Mouse (Mus musculus): ENCODE data around the gene Gpx3. TPM values are rescaled to one million over a fixed set of nuclear protein-coding genes. Genes with fewer than 3 reads are reported as not detected.

Gene Gpx3
- polyA plus RNA-seq, 1 experiment from 2014 or later: 202 TPM

DNA sequence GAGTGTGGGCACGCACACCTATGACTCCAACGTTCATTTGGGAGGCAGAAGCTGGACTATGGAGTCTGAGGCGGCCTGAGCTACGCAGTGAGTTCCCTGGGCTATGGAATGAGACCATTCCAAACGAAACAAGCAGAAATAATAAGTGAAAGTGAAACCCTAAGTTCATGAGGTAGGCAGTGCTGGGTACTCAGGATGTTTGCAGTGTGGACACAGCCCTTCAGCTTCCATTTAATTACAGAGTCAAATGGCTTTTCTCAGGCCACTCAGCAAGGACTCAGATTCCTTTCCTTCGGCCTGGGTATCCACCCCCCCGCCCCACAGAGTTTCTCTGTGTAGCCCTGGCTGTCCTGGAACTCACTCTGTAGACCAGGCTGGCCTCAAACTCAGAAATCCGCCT lies 27.5 kb downstream of the Gpx3 start:
- Histone ChIP-seq H3K36me3 (ENCODE audit: control insufficient read depth, insufficient read depth, low read length) (peaks cover 25% of the 10 kb centered on the region), H3K27ac (ENCODE audit: low read length) (no peak overlapping the region), H3K9ac (ENCODE audit: low read length) (no peak overlapping the region), H3K4me2 (ENCODE audit: low read depth, low read length) (no peak overlapping the region), H3K27me3 (ENCODE audit: control insufficient read depth, insufficient read depth, low read depth, low read length) (no peaks in the 10 kb centered on the region), H3K4me1 (replicated peaks; ENCODE audit: control insufficient read depth, insufficient read depth, low read length) (no peaks in the 10 kb centered on the region), H3K9me3 (ENCODE audit: control insufficient read depth, low read length) (no peaks in the 10 kb centered on the region), H3K4me3 (ENCODE audit: low read length) (no peak overlapping the region)
- WGBS: 77% methylated on average over 8 of the region's 8 CpGs
- ATAC-seq (ENCODE audit: low read depth): peak; percentile 18; the same call in 1 of the 2 replicates

DNA sequence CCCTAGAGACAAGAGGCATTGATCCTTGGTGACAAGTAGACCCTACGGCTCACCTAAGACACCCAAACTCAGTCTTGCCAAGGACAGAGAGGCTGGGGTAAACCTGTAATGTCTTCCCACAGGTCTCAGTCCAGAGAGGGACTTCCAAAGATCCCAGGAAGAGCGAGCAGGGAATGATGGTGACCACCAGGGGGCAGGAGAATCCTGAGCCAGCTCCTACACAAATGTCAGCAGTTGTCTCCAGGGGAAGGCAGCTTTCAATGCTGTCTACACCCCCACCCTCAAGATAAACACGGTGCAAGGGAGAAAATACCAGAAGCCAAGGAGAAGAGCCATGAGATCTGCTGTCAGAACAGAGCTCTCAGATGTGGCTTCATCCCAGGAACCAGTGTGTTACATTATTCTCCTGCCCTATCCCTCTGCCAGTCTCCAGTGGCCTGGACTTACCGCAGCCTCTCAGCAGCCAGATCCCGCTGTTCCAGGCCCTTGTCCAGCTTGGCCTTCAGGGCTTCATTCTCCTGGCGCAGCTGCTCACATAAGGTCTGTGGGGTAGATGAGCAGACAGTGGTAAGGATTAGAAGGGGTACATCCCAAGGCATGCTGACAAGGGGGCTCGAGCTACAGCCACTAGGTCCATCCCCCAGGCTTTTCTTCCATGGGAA lies 28.2 kb downstream of the Gpx3 start:
- Histone ChIP-seq H3K27ac (ENCODE audit: low read length) (no peak overlapping the region), H3K9ac (ENCODE audit: low read length) (no peak overlapping the region), H3K27me3 (ENCODE audit: control insufficient read depth, insufficient read depth, low read depth, low read length) (no peaks in the 10 kb centered on the region), H3K4me3 (ENCODE audit: low read length) (no peak overlapping the region), H3K9me3 (ENCODE audit: control insufficient read depth, low read length) (no peaks in the 10 kb centered on the region), H3K36me3 (ENCODE audit: control insufficient read depth, insufficient read depth, low read length) (peaks cover 25% of the 10 kb centered on the region), H3K4me2 (ENCODE audit: low read depth, low read length) (no peak overlapping the region), H3K4me1 (replicated peaks; ENCODE audit: control insufficient read depth, insufficient read depth, low read length) (no peaks in the 10 kb centered on the region)
- 0 out of 2 replicates have a peak, but pooled peaks have one; percentile 13 for ATAC-seq (ENCODE audit: low read depth)
- 62% methylated on average over 7 of the region's 7 CpGs for WGBS

DNA sequence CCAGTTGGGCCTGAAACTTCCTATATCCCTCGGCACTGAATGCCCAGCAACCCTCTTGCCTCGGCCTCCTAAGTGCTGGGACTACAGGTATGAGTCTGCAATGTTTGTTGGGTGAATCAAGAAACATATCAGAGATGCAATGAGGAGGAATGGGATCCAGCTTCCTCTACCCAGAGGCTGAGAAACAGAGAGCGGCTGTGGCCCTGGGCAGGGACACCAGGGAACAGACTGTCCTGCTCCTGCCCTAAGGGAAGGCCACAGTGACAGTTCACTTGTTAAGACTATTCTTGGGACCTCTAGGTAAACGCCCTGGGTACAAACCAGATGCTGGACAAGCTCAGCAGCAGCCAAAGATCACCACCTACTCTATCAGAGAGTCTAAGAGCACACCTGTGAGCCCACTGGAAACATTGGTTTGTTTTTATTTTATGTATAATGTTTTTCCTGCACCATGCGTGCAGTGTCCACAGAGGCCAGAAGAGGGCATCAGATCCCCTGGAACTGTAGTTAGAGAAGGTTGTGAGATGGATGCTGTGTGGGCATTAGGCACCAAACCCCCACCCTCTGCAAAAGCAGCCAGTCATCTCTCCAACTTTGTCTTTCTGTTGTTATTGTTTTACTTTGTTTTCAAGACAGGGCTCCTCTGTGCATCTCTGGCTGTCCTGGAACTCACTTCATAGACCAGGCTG lies 29.3 kb downstream of the Gpx3 start:
- H3K4me3 ChIP-seq (ENCODE audit: low read length): no peak overlapping the region
- H3K27ac ChIP-seq (ENCODE audit: low read length): no peak overlapping the region
- 64% methylated on average over 5 of the region's 5 CpGs for WGBS
- H3K9me3 ChIP-seq (ENCODE audit: control insufficient read depth, low read length): no peaks in the 10 kb centered on the region
- H3K9ac ChIP-seq (ENCODE audit: low read length): no peak overlapping the region
- peaks cover 16% of the 10 kb centered on the region for H3K36me3 ChIP-seq (ENCODE audit: control insufficient read depth, insufficient read depth, low read length)
- peaks cover 4% of the 10 kb centered on the region; the same call in 1 of the 2 replicates for H3K4me1 ChIP-seq (replicated peaks; ENCODE audit: control insufficient read depth, insufficient read depth, low read length)
- H3K4me2 ChIP-seq (ENCODE audit: low read depth, low read length): no peak overlapping the region
- H3K27me3 ChIP-seq (ENCODE audit: control insufficient read depth, insufficient read depth, low read depth, low read length): no peaks in the 10 kb centered on the region
- ATAC-seq (ENCODE audit: low read depth): no peak

DNA sequence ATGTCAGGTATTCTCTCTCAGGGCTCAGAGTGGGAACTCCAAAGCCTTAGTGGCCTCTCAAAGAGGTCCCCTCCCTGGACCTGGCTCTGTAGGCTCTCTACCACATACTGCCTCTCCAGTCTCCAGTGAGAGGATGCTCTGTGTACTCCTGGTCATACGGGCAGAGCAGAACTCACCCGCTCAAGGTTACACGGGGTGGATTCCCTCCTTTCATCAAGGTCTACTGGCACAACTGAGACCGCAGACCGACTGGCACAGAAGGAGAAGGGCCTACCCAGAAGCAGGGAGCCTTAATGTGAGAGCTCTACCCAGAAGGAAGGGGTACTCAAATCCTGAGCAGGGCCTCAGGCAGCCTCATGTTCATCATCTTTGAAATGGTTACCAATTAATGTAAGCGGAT lies 30.3 kb downstream of the Gpx3 start:
- no peak overlapping the region for H3K4me2 ChIP-seq (ENCODE audit: low read depth, low read length)
- H3K36me3 ChIP-seq (ENCODE audit: control insufficient read depth, insufficient read depth, low read length): peaks cover 13% of the 10 kb centered on the region
- no peak for ATAC-seq (ENCODE audit: low read depth)
- peaks cover 4% of the 10 kb centered on the region; the same call in 1 of the 2 replicates for H3K4me1 ChIP-seq (replicated peaks; ENCODE audit: control insufficient read depth, insufficient read depth, low read length)
- H3K27me3 ChIP-seq (ENCODE audit: control insufficient read depth, insufficient read depth, low read depth, low read length): no peaks in the 10 kb centered on the region
- H3K9ac ChIP-seq (ENCODE audit: low read length): no peak overlapping the region
- no peak overlapping the region for H3K4me3 ChIP-seq (ENCODE audit: low read length)
- 89% methylated on average over 6 of the region's 6 CpGs for WGBS
- H3K9me3 ChIP-seq (ENCODE audit: control insufficient read depth, low read length): no peaks in the 10 kb centered on the region
- H3K27ac ChIP-seq (ENCODE audit: low read length): no peak overlapping the region

DNA sequence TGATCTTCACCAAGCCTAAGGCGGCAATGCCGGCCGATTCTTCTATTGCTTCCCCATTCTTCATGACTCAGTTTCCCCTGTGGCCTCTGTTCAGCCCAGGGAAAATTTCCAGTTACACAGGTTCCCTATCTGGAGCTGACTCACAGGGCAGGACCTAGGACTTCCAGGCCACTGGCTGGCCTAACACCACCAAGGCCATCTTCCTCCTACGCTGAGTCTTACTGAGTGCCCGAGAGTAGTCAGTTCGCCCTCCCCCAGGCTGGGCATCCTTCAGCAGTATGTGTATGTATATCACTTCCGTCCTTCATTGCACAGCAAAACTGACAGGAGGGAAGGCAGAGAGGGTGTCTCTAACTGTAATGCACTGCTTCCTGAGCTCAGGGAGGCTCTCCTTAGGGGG lies 31.9 kb downstream of the Gpx3 start:
- Histone ChIP-seq H3K27ac (ENCODE audit: low read length) (no peak overlapping the region), H3K4me3 (ENCODE audit: low read length) (no peak overlapping the region), H3K9ac (ENCODE audit: low read length) (no peak overlapping the region), H3K4me1 (replicated peaks; ENCODE audit: control insufficient read depth, insufficient read depth, low read length) (peaks cover 4% of the 10 kb centered on the region; the same call in 1 of the 2 replicates), H3K36me3 (ENCODE audit: control insufficient read depth, insufficient read depth, low read length) (peaks cover 8% of the 10 kb centered on the region; the same call in 1 of the 2 replicates), H3K9me3 (ENCODE audit: control insufficient read depth, low read length) (no peaks in the 10 kb centered on the region), H3K4me2 (ENCODE audit: low read depth, low read length) (no peak overlapping the region), H3K27me3 (ENCODE audit: control insufficient read depth, insufficient read depth, low read depth, low read length) (no peaks in the 10 kb centered on the region)
- ATAC-seq (ENCODE audit: low read depth): no peak
- WGBS: 93% methylated on average over 7 of the region's 7 CpGs

DNA sequence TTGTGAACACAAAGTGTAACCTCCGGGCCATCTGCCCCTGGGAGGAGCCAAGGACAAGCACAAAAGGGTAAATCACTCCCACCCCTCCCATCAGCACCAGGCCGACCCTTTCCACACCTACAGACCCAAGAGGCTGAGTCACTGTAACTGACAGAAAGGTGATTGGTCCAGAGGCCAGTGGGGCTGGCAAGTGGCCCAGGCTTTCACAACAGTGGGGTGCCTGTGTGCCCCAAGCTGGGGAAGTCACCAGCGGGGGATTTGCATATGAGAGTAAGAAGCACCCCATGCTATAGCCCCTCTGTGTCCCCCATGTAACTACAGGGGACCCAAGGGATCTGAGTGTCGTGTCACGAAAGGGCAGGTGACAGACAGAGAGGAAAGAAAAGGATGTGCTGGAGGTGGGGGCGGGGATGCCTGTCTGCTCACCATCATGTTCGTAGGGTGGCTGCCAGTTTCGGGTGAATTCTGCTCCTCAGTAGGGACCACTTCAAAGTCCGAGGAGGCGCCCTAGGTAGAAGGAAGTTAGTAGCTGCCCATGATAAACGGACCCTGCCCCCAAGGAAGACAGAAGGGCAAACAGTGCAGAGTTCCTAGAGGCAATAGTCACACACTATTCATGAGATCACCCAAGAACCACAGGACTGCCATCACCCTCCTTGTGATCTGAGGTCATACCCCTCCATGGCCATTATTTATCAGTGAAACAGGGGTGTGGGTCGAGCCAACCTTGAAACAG lies 34.0 kb downstream of the Gpx3 start:
- Histone ChIP-seq H3K9me3 (ENCODE audit: control insufficient read depth, low read length) (no peaks in the 10 kb centered on the region), H3K4me2 (ENCODE audit: low read depth, low read length) (no peak overlapping the region), H3K4me1 (replicated peaks; ENCODE audit: control insufficient read depth, insufficient read depth, low read length) (peaks cover 4% of the 10 kb centered on the region; the same call in 1 of the 2 replicates), H3K27me3 (ENCODE audit: control insufficient read depth, insufficient read depth, low read depth, low read length) (no peaks in the 10 kb centered on the region), H3K27ac (ENCODE audit: low read length) (0 out of 2 replicates have a peak overlapping the region, but pooled peaks have one; percentile 5), H3K4me3 (ENCODE audit: low read length) (no peak overlapping the region), H3K9ac (ENCODE audit: low read length) (no peak overlapping the region), H3K36me3 (ENCODE audit: control insufficient read depth, insufficient read depth, low read length) (peaks cover 8% of the 10 kb centered on the region; the same call in 1 of the 2 replicates)
- WGBS: 30% methylated on average over 12 of the region's 12 CpGs
- ATAC-seq (ENCODE audit: low read depth): peak; percentile 73

DNA sequence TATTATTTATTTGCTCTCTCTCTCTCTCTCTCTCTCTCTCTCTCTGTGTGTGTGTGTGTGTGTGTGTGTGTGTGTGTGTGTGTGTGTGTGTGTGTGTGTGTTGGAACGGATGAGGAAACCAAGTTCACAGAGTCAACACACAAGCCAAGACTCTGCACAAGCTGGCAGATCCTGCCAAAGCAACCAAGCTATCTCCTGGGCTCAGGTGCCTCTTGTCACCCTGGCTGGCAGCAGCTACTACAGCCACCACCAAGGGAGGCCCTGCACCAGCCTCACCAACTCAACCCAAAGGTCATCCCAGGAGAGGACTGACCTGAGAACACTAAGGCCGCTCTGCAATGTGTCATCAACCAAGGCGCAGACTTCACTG lies 34.5 kb downstream of the Gpx3 start:
- H3K9me3 ChIP-seq (ENCODE audit: control insufficient read depth, low read length): no peaks in the 10 kb centered on the region
- no peak overlapping the region for H3K27ac ChIP-seq (ENCODE audit: low read length)
- 84% methylated on average over 3 of the region's 3 CpGs for WGBS
- ATAC-seq (ENCODE audit: low read depth): no peak
- no peak overlapping the region for H3K4me2 ChIP-seq (ENCODE audit: low read depth, low read length)
- no peak overlapping the region for H3K4me3 ChIP-seq (ENCODE audit: low read length)
- H3K36me3 ChIP-seq (ENCODE audit: control insufficient read depth, insufficient read depth, low read length): peaks cover 8% of the 10 kb centered on the region; the same call in 1 of the 2 replicates
- H3K27me3 ChIP-seq (ENCODE audit: control insufficient read depth, insufficient read depth, low read depth, low read length): no peaks in the 10 kb centered on the region
- peaks cover 4% of the 10 kb centered on the region; the same call in 1 of the 2 replicates for H3K4me1 ChIP-seq (replicated peaks; ENCODE audit: control insufficient read depth, insufficient read depth, low read length)
- H3K9ac ChIP-seq (ENCODE audit: low read length): no peak overlapping the region

DNA sequence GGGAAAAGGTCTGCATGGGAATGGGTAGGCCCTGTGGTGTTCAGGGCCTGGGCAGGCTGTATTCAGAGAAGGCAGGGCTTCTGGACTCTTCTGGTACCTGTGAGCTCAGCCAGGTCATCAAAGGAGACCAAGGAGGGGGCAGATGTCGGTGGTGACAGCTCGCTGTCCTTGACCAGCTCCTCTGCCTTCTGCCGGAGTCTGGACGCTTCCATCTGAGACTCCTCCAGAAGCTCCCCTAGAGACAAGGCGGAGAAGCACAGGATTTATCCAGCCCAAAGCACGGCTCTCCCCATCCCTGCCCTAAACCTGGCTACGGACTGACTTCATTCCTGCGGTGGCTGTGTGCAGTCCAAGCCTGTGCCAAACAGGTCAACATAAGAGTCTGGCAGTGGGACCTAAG lies 37.2 kb downstream of the Gpx3 start:
- Histone ChIP-seq H3K9ac (ENCODE audit: low read length) (no peak overlapping the region), H3K27me3 (ENCODE audit: control insufficient read depth, insufficient read depth, low read depth, low read length) (no peaks in the 10 kb centered on the region)
- 88% methylated on average over 8 of the region's 8 CpGs for WGBS

DNA sequence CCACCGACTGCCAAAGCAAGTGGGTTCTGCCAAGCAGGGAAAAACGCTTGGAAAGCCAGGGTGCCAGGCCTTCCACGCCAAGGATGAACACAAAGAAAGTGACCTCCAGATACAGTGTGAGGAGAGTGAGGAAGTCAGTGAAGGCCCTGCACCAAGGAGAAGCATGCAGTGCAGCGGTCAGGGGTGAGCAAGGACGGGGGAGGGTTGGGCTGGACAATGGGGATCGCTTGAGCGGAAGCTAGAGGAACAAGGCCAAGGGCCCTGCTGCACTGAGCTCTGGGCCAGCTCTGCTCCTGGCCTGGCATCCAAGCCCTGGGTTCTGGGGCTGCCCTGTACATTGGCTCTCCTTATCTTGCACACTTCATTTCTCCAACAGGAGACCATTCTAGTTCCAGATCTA lies 37.8 kb downstream of the Gpx3 start:
- H3K4me3 ChIP-seq (ENCODE audit: low read length): no peak overlapping the region
- ATAC-seq (ENCODE audit: low read depth): no peak
- H3K27me3 ChIP-seq (ENCODE audit: control insufficient read depth, insufficient read depth, low read depth, low read length): no peaks in the 10 kb centered on the region
- H3K36me3 ChIP-seq (ENCODE audit: control insufficient read depth, insufficient read depth, low read length): 0 out of 2 replicates have a peak, but pooled peaks cover 6% of the 10 kb centered on the region
- 84% methylated on average over 7 of the region's 7 CpGs for WGBS
- no peak overlapping the region for H3K9ac ChIP-seq (ENCODE audit: low read length)
- H3K4me2 ChIP-seq (ENCODE audit: low read depth, low read length): no peak overlapping the region
- no peak overlapping the region for H3K27ac ChIP-seq (ENCODE audit: low read length)
- no peaks in the 10 kb centered on the region for H3K9me3 ChIP-seq (ENCODE audit: control insufficient read depth, low read length)
- H3K4me1 ChIP-seq (replicated peaks; ENCODE audit: control insufficient read depth, insufficient read depth, low read length): peaks cover 4% of the 10 kb centered on the region; the same call in 1 of the 2 replicates

More for the DNA sequence above, 37.2 kb downstream of the Gpx3 start:
- ATAC-seq (ENCODE audit: low read depth): no peak
- no peak overlapping the region for H3K27ac ChIP-seq (ENCODE audit: low read length)
- H3K4me1 ChIP-seq (replicated peaks; ENCODE audit: control insufficient read depth, insufficient read depth, low read length): peaks cover 4% of the 10 kb centered on the region; the same call in 1 of the 2 replicates
- H3K4me2 ChIP-seq (ENCODE audit: low read depth, low read length): no peak overlapping the region
- H3K4me3 ChIP-seq (ENCODE audit: low read length): no peak overlapping the region
- 0 out of 2 replicates have a peak, but pooled peaks cover 6% of the 10 kb centered on the region for H3K36me3 ChIP-seq (ENCODE audit: control insufficient read depth, insufficient read depth, low read length)
- H3K9me3 ChIP-seq (ENCODE audit: control insufficient read depth, low read length): no peaks in the 10 kb centered on the region
